Comparison of ENCODE assay signal across 9 mouse cellular contexts in genomic region chr3:108286671-108287439, GRCm38 (mm10). TPM values are rescaled to one million over a fixed set of nuclear protein-coding genes. Genes with fewer than 3 reads are reported as not detected.
DNase-seq lines count a peak whose midpoint lies in the region; ATAC-seq lines count a peak whose summit lies in the region.
"Had no signal": no experiment of that assay in that cellular context is flagged by ENCODE, and none has a peak within 500 bp of the region (broad histone marks: within the 10 kb centered on the region; RNA-seq: fewer than 3 reads in every experiment).

No protein-coding gene starts in this region.

- H3K4me3 ChIP-seq in kidney, embryonic 14.5 days (ENCODE audit: low read length), result no peak overlapping the region
- H3K4me3 ChIP-seq in embryonic facial prominence, embryonic 10.5 days, result peak overlapping the region; percentile 30; the same call in 1 of the 2 replicates
- H3K4me3 ChIP-seq in hindbrain, embryonic 15.5 days, result no peak overlapping the region
- no peak overlapping the region for H3K4me3 ChIP-seq in midbrain, embryonic 14.5 days (replicated peaks; ENCODE audit: low read depth, low read length)

- H3K27ac ChIP-seq in kidney, embryonic 14.5 days (ENCODE audit: low read depth, low read length), result peak overlapping the region; percentile 70; the same call in 1 of the 2 replicates
- no peak overlapping the region for H3K27ac ChIP-seq in embryonic facial prominence, embryonic 10.5 days (replicated peaks)
- H3K27ac ChIP-seq in hindbrain, embryonic 15.5 days (replicated peaks), result peak overlapping the region; percentile 44; the same call in 1 of the 2 replicates
- H3K27ac ChIP-seq in midbrain, embryonic 14.5 days (replicated peaks; ENCODE audit: low read depth, low read length), result no peak overlapping the region

- no peak for ATAC-seq in kidney, embryonic 14.5 days (ENCODE audit: low FRiP score, low TSS enrichment)
- ATAC-seq in hindbrain, embryonic 15.5 days (ENCODE audit: low FRiP score, low read depth), result no peak
- no peak for ATAC-seq in midbrain, embryonic 14.5 days (ENCODE audit: low FRiP score, low TSS enrichment)
- ATAC-seq in inflammation-experienced regulatory T-cells, adult 6 months, result no peak
- no peak for ATAC-seq in megakaryocyte, adult 5-6 weeks (ENCODE audit: poor library complexity, severe bottlenecking)

- no peaks in the 10 kb centered on the region for H3K36me3 ChIP-seq in kidney, embryonic 14.5 days (ENCODE audit: control insufficient read depth, insufficient read depth, low read length)
- H3K36me3 ChIP-seq in embryonic facial prominence, embryonic 10.5 days (replicated peaks), result no peaks in the 10 kb centered on the region
- no peaks in the 10 kb centered on the region for H3K36me3 ChIP-seq in hindbrain, embryonic 15.5 days
- no peaks in the 10 kb centered on the region for H3K36me3 ChIP-seq in midbrain, embryonic 14.5 days (ENCODE audit: control insufficient read depth, insufficient read depth, low read length)

- H3K27me3 ChIP-seq in kidney, embryonic 14.5 days (ENCODE audit: control insufficient read depth, insufficient read depth, low read length), result no peaks in the 10 kb centered on the region
- H3K27me3 ChIP-seq in embryonic facial prominence, embryonic 10.5 days (replicated peaks; ENCODE audit: low read depth, poor library complexity, severe bottlenecking), result peaks cover 5% of the 10 kb centered on the region; the same call in 1 of the 2 replicates
- H3K27me3 ChIP-seq in hindbrain, embryonic 15.5 days, result no peaks in the 10 kb centered on the region
- H3K27me3 ChIP-seq in midbrain, embryonic 14.5 days (ENCODE audit: control insufficient read depth, insufficient read depth, low read length), result no peaks in the 10 kb centered on the region

- H3K9me3 ChIP-seq in kidney, embryonic 14.5 days (ENCODE audit: control insufficient read depth, low read length), result no peaks in the 10 kb centered on the region
- H3K9me3 ChIP-seq in embryonic facial prominence, embryonic 10.5 days, result no peaks in the 10 kb centered on the region
- no peaks in the 10 kb centered on the region for H3K9me3 ChIP-seq in hindbrain, embryonic 15.5 days
- no peaks in the 10 kb centered on the region for H3K9me3 ChIP-seq in midbrain, embryonic 14.5 days (ENCODE audit: control insufficient read depth, low read length)

- H3K9ac ChIP-seq in kidney, embryonic 14.5 days (ENCODE audit: low read depth, low read length), result no peak overlapping the region
- no peak overlapping the region for H3K9ac ChIP-seq in hindbrain, embryonic 15.5 days
- H3K9ac ChIP-seq in midbrain, embryonic 14.5 days (replicated peaks; ENCODE audit: low read length), result no peak overlapping the region; the same call in 1 of the 2 replicates

- DNase-seq in kidney, adult 9 months, result no peak
- DNase-seq in embryonic facial prominence, embryonic 10.5 days (ENCODE audit: low spot score), result no peak
- no peak for DNase-seq in midbrain, embryonic 14.5 days
- DNase-seq in urinary bladder, adult 18-20 months (ENCODE audit: low spot score in 2 of 2), result no peak
- DNase-seq: thymus, postnatal 25 days had no signal

- 64% methylated on average over 14 of the region's 14 CpGs for WGBS in kidney, embryonic 14.5 days
- 57% methylated on average over 14 of the region's 14 CpGs for WGBS in embryonic facial prominence, embryonic 10.5 days
- WGBS in hindbrain, embryonic 15.5 days, result 56% methylated on average over 14 of the region's 14 CpGs
- 58% methylated on average over 14 of the region's 14 CpGs for WGBS in midbrain, embryonic 14.5 days

- H3K4me1 ChIP-seq in kidney, embryonic 14.5 days (ENCODE audit: control insufficient read depth, insufficient read depth, low read length), result peaks cover 61% of the 10 kb centered on the region
- peaks cover 74% of the 10 kb centered on the region for H3K4me1 ChIP-seq in embryonic facial prominence, embryonic 10.5 days
- peaks cover 67% of the 10 kb centered on the region for H3K4me1 ChIP-seq in hindbrain, embryonic 15.5 days (replicated peaks)
- peaks cover 60% of the 10 kb centered on the region for H3K4me1 ChIP-seq in midbrain, embryonic 14.5 days (ENCODE audit: control insufficient read depth, insufficient read depth, low read length)

- H3K4me2 ChIP-seq in kidney, embryonic 14.5 days (replicated peaks; ENCODE audit: low read depth, low read length), result no peak overlapping the region
- peak overlapping the region; percentile 74 for H3K4me2 ChIP-seq in hindbrain, embryonic 15.5 days
- peak overlapping the region; percentile 78 for H3K4me2 ChIP-seq in midbrain, embryonic 14.5 days (ENCODE audit: low read length)

RNA-seq across cellular contexts. Expression of gene Sort1, which starts 3.0 kb away (rescaled TPM):
- 10.0 and 17.8 TPM in 2 replicates for polyA plus RNA-seq in kidney, embryonic 14.5 days (2014; fragmentation: Nextera tagmentation; extraction: Ambion mirVana)
- polyA plus RNA-seq in embryonic facial prominence, embryonic 10.5 days (2016; fragmentation: Nextera tagmentation; extraction: Ambion mirVana), result 12.9 and 15.5 TPM in 2 replicates
- polyA plus RNA-seq in hindbrain, embryonic 15.5 days (2015; fragmentation: Nextera tagmentation; extraction: Ambion mirVana), result 18.8 and 20.8 TPM in 2 replicates
- polyA plus RNA-seq in midbrain, embryonic 14.5 days (2014; fragmentation: Nextera tagmentation; extraction: Ambion mirVana), result 23.4 and 28.6 TPM in 2 replicates
- not detected for polyA plus RNA-seq in inflammation-experienced regulatory T-cells, adult 6 months (2017; shearing (Covaris generic))
- 80.7 and 83.8 TPM in 2 replicates for total RNA-seq in megakaryocyte, adult 5-6 weeks (2015)
- total RNA-seq in megakaryocyte, adult 5-6 weeks (2017), result 76.4 and 87.8 TPM in 2 replicates

RNA-seq across cellular contexts. Expression of gene Psma5, which starts 30.1 kb away (rescaled TPM):
- 327 and 365 TPM in 2 replicates for polyA plus RNA-seq in kidney, embryonic 14.5 days (2014; fragmentation: Nextera tagmentation; extraction: Ambion mirVana)
- polyA plus RNA-seq in embryonic facial prominence, embryonic 10.5 days (2016; fragmentation: Nextera tagmentation; extraction: Ambion mirVana), result 361 and 368 TPM in 2 replicates
- 237 and 247 TPM in 2 replicates for polyA plus RNA-seq in hindbrain, embryonic 15.5 days (2015; fragmentation: Nextera tagmentation; extraction: Ambion mirVana)
- 249 and 256 TPM in 2 replicates for polyA plus RNA-seq in midbrain, embryonic 14.5 days (2014; fragmentation: Nextera tagmentation; extraction: Ambion mirVana)
- polyA plus RNA-seq in inflammation-experienced regulatory T-cells, adult 6 months (2017; shearing (Covaris generic)), result 100 to 1,000 TPM; 167 to 264 (median 193) TPM
- total RNA-seq in megakaryocyte, adult 5-6 weeks (2015), result 160 and 172 TPM in 2 replicates
- total RNA-seq in megakaryocyte, adult 5-6 weeks (2017), result 146 and 158 TPM in 2 replicates

Comparison
In these comparisons a context has a peak if more than half of its experiments do, and no peak if none do; other contexts are left out.
1. H3K27ac ChIP-seq: peak in kidney, embryonic 14.5 days (single experiment) and hindbrain, embryonic 15.5 days (single experiment); none in embryonic facial prominence, embryonic 10.5 days (single experiment) and midbrain, embryonic 14.5 days (single experiment).
2. RNA of gene Sort1, which starts 3.0 kb away (polyA plus RNA-seq): 23.4 to 28.6 TPM in midbrain, embryonic 14.5 days, 18.8 to 20.8 TPM in hindbrain, embryonic 15.5 days, 10.0 to 17.8 TPM in kidney, embryonic 14.5 days and 12.9 to 15.5 TPM in embryonic facial prominence, embryonic 10.5 days; not detected in inflammation-experienced regulatory T-cells, adult 6 months; every median in the first group is over 10 times any median in the second.